Mouse (Mus musculus) C2C12 (cell line): Measurements from ENCODE around the gene C1galt1.

ENCODE experiments used
- CEBPB ChIP-seq: IDR thresholded peaks from one replicate; pipeline ENCODE4 v1.6.1; 2011; ENCODE audit warnings: low read depth, mild to moderate bottlenecking, control low read depth, moderate library complexity
- CTCF ChIP-seq: IDR thresholded peaks from one replicate; pipeline ENCODE4 v1.5.1; 2011; ENCODE audit not compliant: control insufficient read depth, insufficient read depth, insufficient read length
- MAX ChIP-seq: IDR thresholded peaks from one replicate; pipeline ENCODE4 v1.6.1; 2011; ENCODE audit warnings: mild to moderate bottlenecking, control low read depth
- MYOG ChIP-seq: IDR thresholded peaks from one replicate; pipeline ENCODE4 v1.6.1; 2011; ENCODE audit not compliant: control insufficient read depth, insufficient read length; ENCODE audit errors: extremely low read depth
- USF1 ChIP-seq: IDR thresholded peaks from one replicate; pipeline ENCODE4 v1.6.1; 2011; ENCODE audit warnings: low read depth, mild to moderate bottlenecking, control low read depth, moderate library complexity

DNA sequence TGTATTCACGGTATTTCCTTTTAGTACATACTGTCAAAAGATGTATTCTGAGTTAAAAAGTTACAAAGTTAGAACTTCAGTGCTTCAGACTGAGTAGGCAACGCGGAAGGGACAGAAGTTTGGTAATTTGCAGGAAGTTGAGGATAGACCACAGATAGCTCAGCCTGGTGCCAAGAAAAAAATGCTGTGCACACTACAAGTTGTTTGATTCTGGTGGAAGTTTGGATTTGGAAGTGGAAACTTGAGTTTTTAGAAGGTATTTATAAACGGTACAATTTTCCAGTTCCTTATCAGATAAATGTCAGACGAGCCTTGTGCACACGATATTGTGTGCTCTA is 1.0 kb downstream of the C1galt1 start:
- TF ChIP-seq CTCF (no peak), USF1 (no peak), CEBPB (no peak), MAX (no peak), MYOG (no peak)
